Mouse (Mus musculus) C2C12 (cell line): ENCODE measurements around the gene Rap1gap2.

Experiments used
- CTCF ChIP-seq: IDR thresholded peaks from one replicate; pipeline ENCODE4 v1.5.1; 2011; ENCODE audit not compliant: control insufficient read depth, insufficient read depth, insufficient read length
- FOSL1 ChIP-seq: IDR thresholded peaks from one replicate; pipeline ENCODE4 v1.8.0; 2011; ENCODE audit warnings: mild to moderate bottlenecking, low read length; ENCODE audit not compliant: poor library complexity, insufficient read depth, severe bottlenecking
- USF1 ChIP-seq: IDR thresholded peaks from one replicate; pipeline ENCODE4 v1.6.1; 2011; ENCODE audit warnings: low read depth, mild to moderate bottlenecking, control low read depth, moderate library complexity

DNA sequence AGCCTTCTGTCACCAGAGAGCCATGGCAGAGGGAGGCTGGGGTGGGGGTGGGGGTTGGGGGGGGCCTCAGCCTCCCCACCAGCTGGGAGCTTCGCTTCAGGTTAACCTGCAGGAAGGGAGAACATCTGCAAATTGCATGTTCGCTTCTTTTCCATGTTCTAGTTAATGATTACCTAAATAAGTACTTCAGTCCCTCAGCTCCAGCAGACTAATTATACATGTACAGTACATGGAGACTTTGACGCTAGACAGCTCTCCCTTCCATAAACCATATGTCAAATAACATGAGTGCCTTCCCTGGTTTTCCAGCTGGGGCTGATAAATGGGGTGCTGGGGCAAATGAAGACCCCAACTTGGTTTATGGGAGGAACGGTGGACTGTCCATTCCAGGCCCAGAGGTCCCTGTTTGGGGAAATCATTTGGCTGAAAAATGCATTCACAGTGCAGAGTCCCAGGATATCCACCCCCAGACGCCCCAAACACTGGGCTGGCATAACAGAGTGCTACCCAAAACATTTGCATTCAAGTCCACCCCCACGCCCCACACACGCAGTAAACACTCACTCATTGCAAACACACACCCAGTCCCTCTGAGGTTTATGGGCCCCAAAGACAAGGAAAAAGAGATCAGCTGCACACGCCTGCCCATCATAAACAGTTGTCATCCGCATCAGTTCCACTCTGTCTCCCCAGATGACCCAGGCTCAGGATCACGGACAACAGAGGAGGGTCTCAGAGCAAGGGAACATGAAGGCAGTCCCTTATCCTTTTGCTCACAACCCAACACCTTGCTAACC, 146.3 kb downstream of the Rap1gap2 start:
- TF ChIP-seq CTCF (no peak), USF1 (no peak), FOSL1 (no peak)
